In the genomic region with DNA sequence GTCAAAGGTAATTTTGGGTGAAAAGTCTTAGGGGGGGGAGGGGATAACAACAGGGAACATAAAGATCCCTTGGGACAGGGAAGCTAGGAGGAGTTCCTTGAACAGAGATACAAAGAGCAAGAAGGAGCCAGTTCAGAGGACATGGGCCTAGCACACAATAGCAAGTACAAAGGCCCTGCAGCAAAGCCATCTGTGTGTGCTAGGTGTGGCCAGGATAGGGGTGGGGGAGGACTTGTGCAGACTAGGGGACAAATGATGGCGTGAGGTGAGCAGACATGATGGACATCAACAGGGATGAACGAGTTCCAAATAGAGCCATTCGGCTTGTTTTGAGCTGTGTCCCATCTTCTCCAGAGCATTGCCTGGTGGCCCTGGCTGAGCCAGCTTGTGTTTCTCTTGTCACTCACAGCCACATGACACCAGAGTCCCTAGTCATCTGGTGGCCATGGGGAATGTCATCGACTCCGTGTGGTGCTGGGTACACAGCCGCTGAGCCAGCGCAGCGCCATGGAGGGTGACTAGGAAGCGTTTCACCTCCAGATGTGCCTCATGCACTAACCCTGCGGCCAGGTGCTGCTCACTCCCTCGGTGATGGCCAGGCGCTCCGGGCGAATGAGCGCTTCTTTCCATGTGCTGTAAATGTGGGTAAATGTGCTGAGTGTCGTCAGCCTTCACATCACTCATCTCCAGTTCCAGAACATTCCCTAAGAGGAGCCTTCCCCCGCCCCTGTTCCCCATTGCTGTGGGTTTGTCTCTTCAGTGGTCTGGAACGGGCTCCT, we compare ENCODE assay signal across 25 mouse cellular contexts. TPM values are rescaled to one million over a fixed set of nuclear protein-coding genes. Genes with fewer than 3 reads are reported as not detected.
DNase-seq lines count a peak whose midpoint lies in the region; ATAC-seq and TF ChIP-seq lines count a peak whose summit lies in the region.
"Had no signal": no experiment of that assay in that cellular context is flagged by ENCODE, and none has a peak within 500 bp of the region (broad histone marks: within the 10 kb centered on the region; RNA-seq: fewer than 3 reads in every experiment).

No protein-coding gene starts in this region.

- intact Hi-C loops in left cerebral cortex, adult 2 months (cut with DNase I), result no loop called here

- dilution Hi-C loops in CH12.LX (cut with MboI; ENCODE audit: extremely low pct_ligation_motif_present, extremely low pct_unique_long_range_greater_than_20kb, low sequenced_read_pairs), result no loop called here

- peaks cover 25% of the 10 kb centered on the region for H3K4me1 ChIP-seq in hindbrain, embryonic 10.5 days (replicated peaks)
- H3K4me1 ChIP-seq in hindbrain, embryonic 16.5 days (ENCODE audit: control insufficient read depth, insufficient read depth, low read depth, low read length), result no peaks in the 10 kb centered on the region
- peaks cover 21 to 61% of the 10 kb centered on the region in 2 experiments for H3K4me1 ChIP-seq in CH12.LX (ENCODE audit: control insufficient read depth in 1 of 2, insufficient read depth in 2 of 2)
- peaks cover 2% of the 10 kb centered on the region for H3K4me1 ChIP-seq in ES-Bruce4 (ENCODE audit: control insufficient read depth, insufficient read depth, low read length)
- H3K4me1 ChIP-seq in embryonic facial prominence, embryonic 15.5 days, result peaks cover 49% of the 10 kb centered on the region
- H3K4me1 ChIP-seq: midbrain, embryonic 13.5 days; neural tube, embryonic 13.5 days had no signal

- no peaks in the 10 kb centered on the region for H3K79me2 ChIP-seq in CH12.LX (replicated peaks; ENCODE audit: control insufficient read depth, extremely low read depth, insufficient read depth, poor library complexity, severe bottlenecking)

- H3K27ac ChIP-seq in hindbrain, embryonic 10.5 days, result peak overlapping the region; percentile 35; the same call in 1 of the 2 replicates
- H3K27ac ChIP-seq in hindbrain, embryonic 16.5 days (ENCODE audit: low read depth, low read length), result no peak overlapping the region
- H3K27ac ChIP-seq in CH12.LX (ENCODE audit: insufficient read depth, low read depth) (0 out of 2 replicates have a peak overlapping the region, but pooled peaks have one; percentile 6), ES-Bruce4 (ENCODE audit: insufficient read depth, low read length) (no peak overlapping the region)
- peak overlapping the region; percentile 91; the same call in 1 of the 2 replicates for H3K27ac ChIP-seq in embryonic facial prominence, embryonic 15.5 days (replicated peaks)
- no peak overlapping the region for H3K27ac ChIP-seq in left cerebral cortex, adult 2 months
- H3K27ac ChIP-seq: hindbrain, postnatal 0 days; limb, embryonic 12.5 days; macrophage; midbrain, embryonic 13.5 days; neural tube, embryonic 13.5 days had no signal

- TF ChIP-seq CTCF in CH12.LX (conservative IDR thresholded peaks at IDR 0.05 in 1 of 2, IDR thresholded peaks at IDR 0.05 in 1 of 2; ENCODE audit: low read depth in 2 of 2, low read length in 2 of 2) (no peak), ES-Bruce4 (IDR thresholded peaks at IDR 0.05; ENCODE audit: low read depth, low read length) (no peak)
- TF ChIP-seq CTCF in left cerebral cortex, adult 2 months (IDR thresholded peaks at IDR 0.05), result no peak

- 82% methylated on average over 18 of the region's 18 CpGs for WGBS in hindbrain, embryonic 10.5 days
- 85% methylated on average over 18 of the region's 18 CpGs for WGBS in hindbrain, embryonic 16.5 days
- WGBS in embryonic facial prominence, embryonic 15.5 days, result 70% methylated on average over 18 of the region's 18 CpGs

- no peak for TF ChIP-seq RAD21 in CH12.LX (IDR thresholded peaks at IDR 0.05; ENCODE audit: low read depth, low read length)

- no peak for ATAC-seq in hindbrain, embryonic 16.5 days
- ATAC-seq in embryonic facial prominence, embryonic 15.5 days (ENCODE audit: insufficient number of reproducible peaks, low FRiP score, low TSS enrichment, low read depth), result no peak
- ATAC-seq: forebrain, embryonic 16.5 days; hindbrain, postnatal 0 days; intestine, embryonic 15.5 days; midbrain, embryonic 13.5 days had no signal

- in situ Hi-C loops in CH12.LX (cut with MboI; ENCODE audit: low pct_ligation_motif_present, low pct_unique_long_range_greater_than_20kb, low sequenced_read_pairs), result no loop called here

- TF ChIP-seq POLR2A in CH12.LX (IDR thresholded peaks at IDR 0.05; ENCODE audit: low read depth, low read length) (no peak), ES-Bruce4 (IDR thresholded peaks at IDR 0.05; ENCODE audit: insufficient read depth, low read length) (no peak)

- no peak overlapping the region for H3K4me3 ChIP-seq in hindbrain, embryonic 10.5 days
- H3K4me3 ChIP-seq in hindbrain, embryonic 16.5 days (ENCODE audit: low read length), result no peak overlapping the region
- H3K4me3 ChIP-seq in CH12.LX (replicated peaks in 1 of 3; ENCODE audit: low read depth in 2 of 3, low read length in 2 of 3, poor library complexity in 1 of 3) (no peak overlapping the region), ES-Bruce4 (ENCODE audit: low read depth, low read length) (no peak overlapping the region)
- no peak overlapping the region for H3K4me3 ChIP-seq in embryonic facial prominence, embryonic 15.5 days (replicated peaks)
- no peak overlapping the region for H3K4me3 ChIP-seq in left cerebral cortex, adult 2 months
- H3K4me3 ChIP-seq: heart, embryonic 13.5 days; intestine, embryonic 15.5 days; limb, embryonic 12.5 days; midbrain, embryonic 13.5 days; neural tube, embryonic 13.5 days had no signal

- H3K4me2 ChIP-seq in hindbrain, embryonic 16.5 days (ENCODE audit: low read length), result no peak overlapping the region
- H3K4me2 ChIP-seq in CH12.LX (ENCODE audit: insufficient read depth, low read depth, poor library complexity, severe bottlenecking), result no peak overlapping the region
- H3K4me2 ChIP-seq in embryonic facial prominence, embryonic 15.5 days (replicated peaks), result no peak overlapping the region
- H3K4me2 ChIP-seq: heart, embryonic 13.5 days; intestine, embryonic 15.5 days; limb, embryonic 12.5 days; liver, embryonic 11.5 days; midbrain, embryonic 13.5 days; neural tube, embryonic 13.5 days had no signal

- H3K9me3 ChIP-seq in hindbrain, embryonic 10.5 days, result no peaks in the 10 kb centered on the region
- no peaks in the 10 kb centered on the region for H3K9me3 ChIP-seq in hindbrain, embryonic 16.5 days (ENCODE audit: control insufficient read depth, low read length)
- H3K9me3 ChIP-seq in CH12.LX (replicated peaks; ENCODE audit: low read length) (no peaks in the 10 kb centered on the region), ES-Bruce4 (replicated peaks; ENCODE audit: control insufficient read depth, insufficient read depth, low read length, poor library complexity, severe bottlenecking) (no peaks in the 10 kb centered on the region)
- H3K9me3 ChIP-seq in embryonic facial prominence, embryonic 15.5 days (replicated peaks), result no peaks in the 10 kb centered on the region
- H3K9me3 ChIP-seq: heart, embryonic 13.5 days; intestine, embryonic 15.5 days; limb, embryonic 12.5 days; midbrain, embryonic 13.5 days; neural tube, embryonic 13.5 days had no signal

- H3K36me3 ChIP-seq in hindbrain, embryonic 10.5 days, result no peaks in the 10 kb centered on the region
- H3K36me3 ChIP-seq in hindbrain, embryonic 16.5 days (ENCODE audit: control insufficient read depth, insufficient read depth, low read length), result no peaks in the 10 kb centered on the region
- H3K36me3 ChIP-seq in CH12.LX (replicated peaks in 1 of 2; ENCODE audit: control insufficient read depth in 1 of 2, insufficient read depth in 1 of 2, low read length in 1 of 2) (peaks cover 13 to 62% of the 10 kb centered on the region in 2 experiments), ES-Bruce4 (ENCODE audit: control insufficient read depth, insufficient read depth, low read length, poor library complexity, severe bottlenecking) (no peaks in the 10 kb centered on the region)
- no peaks in the 10 kb centered on the region for H3K36me3 ChIP-seq in embryonic facial prominence, embryonic 15.5 days
- H3K36me3 ChIP-seq: heart, embryonic 13.5 days; intestine, embryonic 15.5 days; limb, embryonic 12.5 days; midbrain, embryonic 13.5 days; neural tube, embryonic 13.5 days had no signal

- H3K27me3 ChIP-seq in hindbrain, embryonic 10.5 days (ENCODE audit: insufficient read depth, poor library complexity, severe bottlenecking), result 0 out of 2 replicates have a peak, but pooled peaks cover 4% of the 10 kb centered on the region
- H3K27me3 ChIP-seq in hindbrain, embryonic 16.5 days (replicated peaks; ENCODE audit: control insufficient read depth, insufficient read depth, low read length), result no peaks in the 10 kb centered on the region
- H3K27me3 ChIP-seq in CH12.LX (replicated peaks), result no peaks in the 10 kb centered on the region
- H3K27me3 ChIP-seq in ES-Bruce4 (ENCODE audit: control insufficient read depth, insufficient read depth, low read length, poor library complexity, severe bottlenecking), result no peaks in the 10 kb centered on the region
- no peaks in the 10 kb centered on the region for H3K27me3 ChIP-seq in embryonic facial prominence, embryonic 15.5 days
- H3K27me3 ChIP-seq: heart, embryonic 13.5 days; intestine, embryonic 15.5 days; limb, embryonic 12.5 days; midbrain, embryonic 13.5 days; neural tube, embryonic 13.5 days had no signal

- no peak for TF ChIP-seq EP300 in CH12.LX (IDR thresholded peaks at IDR 0.05; ENCODE audit: low read length)
- TF ChIP-seq EP300 in ES-Bruce4 (IDR thresholded peaks at IDR 0.05; ENCODE audit: insufficient read depth, low read depth, low read length), result 0 out of 2 replicates have a peak, but pooled peaks have one; percentile 54

- H3K9ac ChIP-seq in hindbrain, embryonic 16.5 days (ENCODE audit: low read depth, low read length), result no peak overlapping the region
- H3K9ac ChIP-seq in CH12.LX (ENCODE audit: insufficient read depth, low read depth) (no peak overlapping the region), ES-Bruce4 (ENCODE audit: low read depth, poor library complexity, severe bottlenecking) (no peak overlapping the region)
- no peak overlapping the region for H3K9ac ChIP-seq in embryonic facial prominence, embryonic 15.5 days
- H3K9ac ChIP-seq: heart, embryonic 13.5 days; intestine, embryonic 15.5 days; limb, embryonic 12.5 days; midbrain, embryonic 13.5 days; neural tube, embryonic 13.5 days had no signal

- DNase-seq in hindbrain, embryonic 10.5 days (ENCODE audit: low spot score), result no peak
- no peak for DNase-seq in CH12.LX (ENCODE audit: extremely low read depth)
- no peak for DNase-seq in left cerebral cortex, adult 2 months (ENCODE audit: extremely low spot score in 1 of 2, low spot score in 2 of 2)
- DNase-seq in kidney, postnatal 25 days, result no peak
- no peak for DNase-seq in thymus, postnatal 4 days
- DNase-seq: adrenal gland, postnatal 25 days; cerebellum, adult 11-12 months; cerebellum, adult 9-11 months; gastrocnemius, postnatal 25 days; heart, postnatal 10 days; kidney, adult 2 months; kidney, postnatal 4 days; right cerebral cortex, postnatal 14 days had no signal

RNA-seq across cellular contexts. Expression of gene Snai1, which starts 33.6 kb away (rescaled TPM):
- polyA plus RNA-seq in hindbrain, embryonic 10.5 days (2016; fragmentation: Nextera tagmentation; extraction: Ambion mirVana), result 45.3 and 45.5 TPM in 2 replicates
- 4.5 and 8.4 TPM in 2 replicates for polyA plus RNA-seq in hindbrain, embryonic 16.5 days (2015; fragmentation: Nextera tagmentation; extraction: Ambion mirVana)
- total RNA-seq in CH12.LX (2012; rRNA removed) (2.9 and 3.1 TPM in 2 replicates), CH12.LX (2014; rRNA removed) (1.5 and 1.6 TPM in 2 replicates)
- polyA plus RNA-seq in CH12.LX (2012; ENCODE audit: insufficient read length, low read depth) (9.0 and 12.6 TPM in 2 replicates), ES-Bruce4 (2011; ENCODE audit: insufficient read depth, insufficient read length, low read depth, missing spikeins) (5.9 and 6.7 TPM in 2 replicates)
- 82.9 and 104 TPM in 2 replicates for polyA plus RNA-seq in embryonic facial prominence, embryonic 15.5 days (2015; fragmentation: Nextera tagmentation; extraction: Ambion mirVana)
- total RNA-seq in left cerebral cortex, adult 2 months (2021), result under 1 TPM; 0.56 to 0.70 TPM
- polyA plus RNA-seq: macrophage had no signal

Comparison
In these comparisons a context has a peak if more than half of its experiments do, and no peak if none do; other contexts are left out.
1. H3K27ac ChIP-seq: peak in hindbrain, embryonic 10.5 days (single experiment), CH12.LX (single experiment) and embryonic facial prominence, embryonic 15.5 days (single experiment); none in hindbrain, embryonic 16.5 days (single experiment), ES-Bruce4 (single experiment) and left cerebral cortex, adult 2 months (single experiment).